Mouse (Mus musculus) liver, adult 2 months (tissue): ENCODE data around the gene Dmc1.

Experiments
- CTCF ChIP-seq: fragments of 200-500 bp; IDR thresholded peaks from 2 replicates; pipeline ENCODE4 v1.5.1; 2011; ENCODE audit warnings: low read depth, low read length, control low read depth
- POLR2A ChIP-seq: fragments of 200-500 bp; IDR thresholded peaks from 2 replicates; pipeline ENCODE4 v1.6.1; 2011; ENCODE audit warnings: low read length, control low read depth; ENCODE audit not compliant: insufficient read depth; ENCODE audit errors: extremely low read depth

- no peak for TF ChIP-seq CTCF
- TF ChIP-seq POLR2A = no peak
Measured at GRCm38 (mm10) chr15:79604990-79605665, at the start of gene Dmc1.
